Mouse (Mus musculus) skeletal muscle tissue, adult 2 months (tissue): ENCODE results near the gene Cacna2d2.

Source experiments
- DNase-seq: peaks from one replicate; pipeline ENCODE4 v3.0.0-alpha.2; 2012; ENCODE audit warnings: low read depth, low spot score

Cacna2d2 gene

GRCm38 (mm10) chr9:107539940-107540339 is 140.5 kb downstream of the Cacna2d2 start:
- no peak for DNase-seq

DNA sequence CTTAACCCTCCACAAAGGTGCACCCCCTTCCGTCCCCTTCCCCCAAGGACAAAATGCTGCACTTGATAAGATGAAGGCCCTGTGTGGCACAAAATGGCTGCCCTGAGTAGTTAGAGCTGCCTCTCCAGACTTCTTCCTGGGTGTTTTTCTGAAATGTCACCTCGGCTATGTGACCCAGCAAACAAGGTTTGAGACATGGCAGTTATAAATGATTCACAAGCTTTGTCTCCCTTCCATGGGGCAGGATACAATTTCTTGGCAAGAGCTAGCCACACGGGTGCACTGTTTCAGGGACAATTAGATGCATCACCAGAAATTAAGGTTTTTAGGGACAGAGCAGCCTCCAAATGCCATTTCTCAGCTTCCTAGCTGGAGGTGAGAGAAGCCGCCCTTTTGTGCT is 141.0 kb downstream of the Cacna2d2 start:
- no peak for DNase-seq

DNA sequence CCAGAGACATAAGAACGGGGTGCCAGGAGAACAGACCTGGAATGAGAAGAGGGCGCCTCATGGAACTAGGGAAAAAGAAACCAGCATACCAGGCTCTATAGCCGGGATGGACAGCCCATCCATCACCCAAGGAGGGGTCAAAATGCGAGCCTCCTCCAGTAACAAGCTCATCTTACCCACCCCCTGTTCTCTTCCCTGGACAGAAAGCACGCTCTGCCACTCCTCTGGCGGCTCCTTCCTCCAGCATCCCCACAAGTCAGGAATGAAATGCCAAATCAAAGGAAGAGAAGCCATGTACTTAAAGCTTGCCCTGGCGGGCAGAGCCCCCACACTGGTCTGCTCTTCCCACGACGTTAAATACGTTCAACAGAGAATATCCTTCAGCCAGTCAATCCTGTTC is 141.6 kb downstream of the Cacna2d2 start:
- DNase-seq = no peak

GRCm38 (mm10) chr9:107541474-107542351 is 142.3 kb downstream of the Cacna2d2 start, which contains the start of the genes Cyb561d2 and Nprl2:
Gene Cyb561d2 (minus strand): TSS chr9:107542193.
Gene Nprl2 (plus strand): TSS chr9:107542226.
- peak; percentile 89 for DNase-seq

GRCm38 (mm10) chr9:107542352-107542686 is 142.9 kb downstream of the Cacna2d2 start:
- no peak for DNase-seq

GRCm38 (mm10) chr9:107542721-107543120 is 143.3 kb downstream of the Cacna2d2 start:
- no peak for DNase-seq

GRCm38 (mm10) chr9:107543299-107543698 is 143.9 kb downstream of the Cacna2d2 start:
- DNase-seq = no peak

GRCm38 (mm10) chr9:107544196-107544700 is 144.8 kb downstream of the Cacna2d2 start:
- no peak for DNase-seq

- DNase-seq = no peak
These were observed 145.3 kb downstream of the Cacna2d2 start for GRCm38 (mm10) chr9:107544729-107545128.

- no peak for DNase-seq
These were observed 145.8 kb downstream of the Cacna2d2 start for GRCm38 (mm10) chr9:107545199-107545598.

DNA sequence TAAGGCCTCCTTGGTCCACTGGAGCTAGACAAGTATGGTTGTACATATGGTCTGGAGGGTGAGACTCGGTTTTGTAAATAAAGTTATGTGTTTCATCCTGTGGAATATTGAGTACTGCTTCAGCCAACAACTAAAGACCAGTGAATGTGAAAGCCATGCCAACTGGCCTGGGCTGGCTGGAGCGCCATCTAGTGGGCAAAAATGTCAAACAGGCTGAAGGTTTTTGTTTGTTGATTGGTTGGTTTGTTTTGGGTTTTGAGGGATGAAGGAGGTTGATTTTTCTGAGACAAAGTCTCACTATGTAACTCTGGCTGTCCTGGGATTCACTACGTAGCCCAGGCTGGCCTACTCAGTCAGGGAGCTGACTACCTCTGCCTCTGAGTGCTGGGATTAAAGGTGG is 146.2 kb downstream of the Cacna2d2 start:
- no peak for DNase-seq

DNA sequence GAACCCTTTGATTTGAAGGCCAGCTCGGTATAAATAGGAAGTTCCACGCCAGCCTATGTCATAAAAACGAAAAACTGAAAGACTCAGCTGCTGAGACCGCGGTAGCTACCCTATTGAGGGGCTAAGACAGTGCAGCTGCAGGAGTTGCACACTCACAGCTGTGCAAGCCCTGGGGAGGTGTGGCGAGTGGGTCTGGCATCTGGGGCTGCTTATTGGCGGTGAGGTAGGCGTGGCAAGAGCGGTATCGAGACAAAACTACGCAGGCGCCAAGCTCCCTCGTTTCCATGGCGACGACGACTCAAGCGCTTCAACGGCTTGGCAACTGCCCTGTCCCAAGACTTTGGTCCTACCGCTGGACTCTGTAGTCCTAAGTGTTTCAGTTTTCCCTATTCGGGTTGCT is 147.6 kb downstream of the Cacna2d2 start, which contains the start of gene Zmynd10:
Zmynd10 (plus strand) TSS at position 273 of the 400 bp plus-strand sequence.
- peak; percentile 85 for DNase-seq

DNA sequence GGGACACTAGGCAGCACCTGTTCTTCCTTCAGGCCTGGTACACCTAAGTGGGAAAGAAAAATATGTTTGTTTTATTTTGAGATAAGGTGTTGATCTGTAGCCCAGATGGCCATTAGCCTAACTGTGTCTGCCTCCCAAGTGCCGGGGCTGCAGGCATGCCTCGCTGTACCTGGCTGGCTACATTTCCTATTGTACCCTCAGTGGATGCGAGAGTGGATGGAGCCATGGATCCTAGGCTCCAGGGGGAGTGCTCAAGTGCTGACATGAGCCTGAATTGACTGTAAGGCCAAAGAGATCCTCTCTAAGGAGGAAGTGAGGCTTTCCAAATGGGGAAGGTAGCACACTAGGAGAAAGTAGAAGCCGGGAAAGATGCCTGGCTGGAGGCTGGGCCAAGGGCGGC is 148.5 kb downstream of the Cacna2d2 start:
- no peak for DNase-seq

- no peak for DNase-seq
These were observed 149.4 kb downstream of the Cacna2d2 start for GRCm38 (mm10) chr9:107548820-107549219.

DNA sequence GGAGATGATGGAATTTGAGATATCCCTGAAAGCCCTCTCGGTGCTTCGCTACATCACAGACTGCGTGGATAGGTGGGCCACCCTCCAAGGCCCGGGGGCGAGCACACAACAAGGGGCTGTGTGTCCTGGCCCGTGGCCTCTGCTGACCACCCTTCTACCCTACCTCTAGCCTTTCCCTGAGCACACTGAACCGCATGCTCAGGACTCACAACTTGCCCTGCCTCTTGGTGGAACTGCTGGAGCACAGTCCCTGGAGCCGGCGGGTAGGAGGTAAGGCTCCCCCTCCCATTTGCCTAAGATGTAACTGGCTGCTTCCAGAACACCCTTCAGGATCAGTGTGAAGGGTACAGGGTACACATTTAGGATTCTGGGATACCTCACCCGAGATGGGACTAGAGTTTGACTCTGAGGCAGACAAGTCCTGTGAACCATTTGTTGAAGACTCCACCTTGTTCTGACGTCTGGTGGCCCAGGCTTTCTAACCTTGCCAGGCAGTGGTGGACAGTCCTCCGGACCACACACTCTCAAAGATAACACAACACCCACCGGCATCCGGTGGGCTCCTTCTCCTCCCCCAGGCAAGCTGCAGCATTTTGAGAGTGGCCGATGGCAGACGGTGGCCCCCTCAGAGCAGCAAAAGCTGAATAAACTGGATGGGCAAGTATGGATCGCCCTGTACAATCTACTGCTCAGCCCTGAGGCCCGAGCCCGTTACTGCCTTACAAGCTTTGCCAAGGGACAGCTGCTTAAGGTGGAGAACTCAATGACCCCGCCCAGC is 150.1 kb downstream of the Cacna2d2 start:
- no peak for DNase-seq

DNA sequence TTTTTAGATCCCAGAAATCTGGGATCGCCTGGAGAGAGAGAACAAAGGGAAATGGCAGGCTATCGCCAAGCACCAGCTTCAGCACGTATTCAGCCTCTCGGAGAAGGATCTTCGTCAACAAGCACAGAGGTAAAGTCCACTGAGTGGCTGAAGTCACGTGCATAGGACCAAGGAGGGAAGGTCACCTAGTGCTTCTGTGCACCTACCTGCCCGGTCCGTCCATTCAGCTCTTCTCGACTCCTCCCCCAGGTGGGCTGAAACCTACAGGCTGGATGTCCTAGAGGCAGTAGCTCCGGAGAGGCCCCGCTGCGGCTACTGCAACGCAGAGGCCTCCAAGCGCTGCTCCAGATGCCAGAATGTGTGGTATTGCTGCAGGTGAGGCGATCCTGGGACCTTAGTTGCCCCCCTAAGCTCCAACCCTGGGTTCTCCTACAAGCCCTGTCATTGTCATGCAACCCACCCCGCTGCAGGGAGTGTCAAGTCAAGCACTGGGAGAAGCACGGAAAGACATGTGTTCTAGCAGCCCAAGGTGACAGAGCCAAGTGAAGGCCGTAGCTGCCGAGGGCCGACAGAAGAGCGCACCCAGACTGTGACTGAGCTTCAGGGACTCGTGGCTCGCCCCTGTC is 151.2 kb downstream of the Cacna2d2 start:
- no peak for DNase-seq

DNA sequence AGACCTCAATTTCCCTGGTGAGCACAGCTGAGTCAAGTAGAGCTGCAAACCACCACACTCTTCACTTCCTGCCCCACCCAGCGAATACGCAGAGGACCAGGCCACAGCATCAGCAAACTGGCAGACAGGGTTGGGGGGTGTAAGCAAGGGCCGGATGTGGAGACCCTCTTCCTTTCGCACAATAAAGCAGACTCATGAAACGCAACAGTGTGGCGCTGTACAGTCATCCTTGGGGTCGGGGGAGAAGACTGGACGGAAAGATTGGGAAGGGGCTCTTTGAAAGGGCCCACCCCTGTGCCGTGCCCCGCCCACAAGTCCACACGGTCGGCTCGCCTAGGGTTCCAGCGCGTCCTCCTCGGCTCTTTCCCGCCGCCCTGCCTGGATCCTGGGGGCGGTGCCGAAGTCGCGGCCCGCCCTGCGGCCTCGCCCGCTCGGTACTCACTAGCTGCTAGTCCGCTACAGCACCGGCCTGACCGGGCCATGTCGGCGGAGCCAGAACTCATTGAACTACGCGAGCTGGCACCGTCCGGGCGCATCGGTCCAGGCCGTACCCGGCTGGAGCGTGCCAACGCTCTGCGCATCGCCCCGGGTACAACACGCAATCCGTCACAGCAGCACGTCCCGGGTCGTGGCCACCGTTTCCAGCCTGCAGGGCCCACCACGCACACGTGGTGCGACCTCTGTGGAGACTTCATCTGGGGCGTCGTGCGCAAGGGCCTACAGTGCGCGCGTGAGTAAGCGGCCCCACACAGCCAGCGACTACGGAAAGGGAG is 151.9 kb downstream of the Cacna2d2 start, which contains the start of gene Rassf1:
Rassf1 (plus strand) TSS at position 439 of the 773 bp plus-strand sequence.
- no peak for DNase-seq

DNA sequence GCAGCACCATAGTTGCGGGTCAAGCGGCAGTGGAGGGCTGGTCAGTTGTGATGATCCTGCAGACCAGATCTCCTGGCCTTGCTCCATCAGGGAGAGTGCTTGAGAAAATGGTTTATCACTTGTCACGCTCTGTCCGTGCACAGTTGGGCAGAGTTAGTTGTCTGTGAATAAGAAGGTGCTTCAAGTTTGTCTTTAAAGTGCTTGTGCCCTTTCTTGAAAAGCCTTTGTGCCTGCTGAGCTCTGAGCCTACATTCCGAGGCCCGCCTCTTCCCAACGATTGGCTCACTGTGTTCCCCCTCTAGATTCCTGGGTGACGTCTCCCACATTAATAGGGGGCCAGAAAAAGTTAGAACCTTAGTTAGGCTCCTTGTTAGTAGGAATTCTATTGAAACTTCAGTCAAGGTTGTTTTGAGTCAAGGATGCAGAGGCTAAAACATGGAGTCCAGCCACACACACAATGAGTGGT is 152.5 kb downstream of the Cacna2d2 start:
- no peak for DNase-seq

DNA sequence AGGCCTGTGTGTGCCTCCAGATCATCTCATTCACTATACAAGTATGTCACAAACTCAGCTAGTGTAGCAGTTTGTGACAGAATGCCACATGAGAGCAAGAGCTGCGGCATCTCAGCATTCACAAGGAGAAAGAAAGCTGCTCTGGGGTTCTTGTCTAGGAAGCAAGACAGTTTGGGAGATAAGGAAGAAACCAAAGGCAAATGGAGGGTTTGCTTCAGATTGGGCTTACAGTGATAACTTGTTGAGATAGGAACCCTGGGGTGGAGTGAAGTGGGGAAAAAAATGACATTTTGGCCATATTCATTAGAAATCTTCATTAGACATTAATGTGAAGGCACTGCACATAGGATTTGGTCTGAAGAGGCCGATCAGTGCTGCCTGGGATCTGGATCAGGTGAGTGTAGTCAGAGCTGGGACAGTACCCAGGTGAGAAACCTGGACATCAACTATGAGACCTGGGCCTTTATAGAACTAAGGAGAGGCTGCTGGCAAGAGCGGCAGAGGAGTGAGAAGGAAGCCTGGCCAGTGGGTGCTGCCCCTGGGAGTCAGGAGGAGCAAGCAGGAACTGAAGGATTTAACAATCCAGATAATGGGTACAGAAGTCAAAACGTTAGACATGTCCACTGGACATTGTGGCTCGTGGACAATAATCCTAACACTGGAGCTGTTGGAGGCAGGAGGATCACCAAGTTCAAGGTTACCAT is 153.4 kb downstream of the Cacna2d2 start:
- no peak for DNase-seq
